Mouse (Mus musculus) small intestine, adult 2 months (tissue): Measurements from ENCODE around the gene Nfkbie.

Experiments used
- CTCF ChIP-seq: fragments of 200-500 bp; IDR thresholded peaks from 2 replicates; pipeline ENCODE4 v1.5.1; 2012; ENCODE audit warnings: low read depth, mild to moderate bottlenecking, control low read depth, inconsistent platforms, low read length, moderate library complexity, mixed read lengths; ENCODE audit not compliant: insufficient replicate concordance, insufficient read length; ENCODE audit errors: extremely low read depth
- POLR2A ChIP-seq: fragments of 200-500 bp; IDR thresholded peaks from 2 replicates; pipeline ENCODE4 v1.6.1; 2012; ENCODE audit warnings: low read depth, mild to moderate bottlenecking, control low read depth, inconsistent platforms, low read length, moderate library complexity

DNA sequence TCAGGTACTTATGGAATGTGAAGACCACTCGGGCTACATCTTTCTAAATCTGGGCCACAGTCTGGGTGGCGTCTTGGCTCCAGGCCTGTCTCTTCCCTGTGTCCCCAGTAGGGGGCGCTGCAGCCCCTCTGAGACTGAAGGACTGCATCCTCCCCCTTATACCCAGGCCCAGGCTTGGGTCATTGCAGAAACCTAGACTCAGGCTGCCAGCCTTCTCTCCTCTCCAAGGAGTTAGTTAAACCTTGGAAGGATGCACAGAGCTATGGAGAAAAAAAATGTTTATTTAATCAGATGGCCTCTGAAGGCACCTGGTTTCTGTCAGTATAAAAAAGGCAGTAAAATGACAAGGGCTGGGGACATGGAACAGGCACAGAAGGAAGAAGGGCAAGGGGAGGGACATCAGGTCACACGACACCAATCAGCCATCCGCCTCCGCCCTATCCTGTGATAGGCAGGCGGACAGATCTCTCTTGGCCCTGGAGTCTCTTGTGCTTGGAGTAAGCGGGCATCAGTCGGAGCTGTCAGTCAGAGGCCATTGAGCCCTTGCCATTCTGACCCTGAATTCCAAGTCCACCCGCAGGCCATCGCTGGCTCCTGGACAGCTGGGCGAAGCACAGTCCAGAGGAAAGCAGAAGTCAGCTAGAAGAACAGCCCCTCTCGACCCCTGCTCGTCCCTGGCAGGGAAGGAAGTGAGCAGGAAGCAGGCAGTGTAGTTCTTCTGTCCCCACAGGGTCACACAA lies 29.6 kb downstream of the Nfkbie start:
- TF ChIP-seq CTCF, result peak; percentile 89
- TF ChIP-seq POLR2A, result no peak
